Mouse (Mus musculus) cerebellum, postnatal 10 days (tissue): ENCODE data around the gene Prkag3.
A peak's percentile ranks its signal among the peaks of the same experiment; 100 is the strongest.

Experiments used
- DNase-seq, 2 experiments: peaks; one replicate each; pipeline ENCODE4 v3.0.0; 2021; ENCODE audit warnings: mixed read lengths in 2 of 2

The Prkag3 gene

GRCm38 (mm10) chr1:74712461-74713098 is 36.4 kb downstream of the Prkag3 start:
- DNase-seq, result no peak

GRCm38 (mm10) chr1:74712046-74712445 is 37.0 kb downstream of the Prkag3 start:
- DNase-seq, result no peak

GRCm38 (mm10) chr1:74709566-74709965 is 39.5 kb downstream of the Prkag3 start:
- no peak for DNase-seq

GRCm38 (mm10) chr1:74705016-74705415 is 44.0 kb downstream of the Prkag3 start:
- no peak for DNase-seq

GRCm38 (mm10) chr1:74704156-74704555 is 44.9 kb downstream of the Prkag3 start:
- DNase-seq, result no peak

GRCm38 (mm10) chr1:74702142-74702553 is 46.9 kb downstream of the Prkag3 start:
- DNase-seq, result no peak

GRCm38 (mm10) chr1:74698791-74699190 is 50.2 kb downstream of the Prkag3 start:
- DNase-seq, result no peak

- no peak for DNase-seq
Measured at GRCm38 (mm10) chr1:74698353-74698752, 50.7 kb downstream of the Prkag3 start.

- no peak for DNase-seq
Measured at GRCm38 (mm10) chr1:74697416-74697815, 51.6 kb downstream of the Prkag3 start.

- DNase-seq, result no peak
Measured at GRCm38 (mm10) chr1:74695836-74696235, 53.2 kb downstream of the Prkag3 start.

GRCm38 (mm10) chr1:74693891-74694583 is 55.0 kb downstream of the Prkag3 start:
- peak in 1 of 2 experiments; percentile 10 for DNase-seq
